Mouse (Mus musculus): Measurements from ENCODE around the gene Abcd3.

The Abcd3 gene

DNA sequence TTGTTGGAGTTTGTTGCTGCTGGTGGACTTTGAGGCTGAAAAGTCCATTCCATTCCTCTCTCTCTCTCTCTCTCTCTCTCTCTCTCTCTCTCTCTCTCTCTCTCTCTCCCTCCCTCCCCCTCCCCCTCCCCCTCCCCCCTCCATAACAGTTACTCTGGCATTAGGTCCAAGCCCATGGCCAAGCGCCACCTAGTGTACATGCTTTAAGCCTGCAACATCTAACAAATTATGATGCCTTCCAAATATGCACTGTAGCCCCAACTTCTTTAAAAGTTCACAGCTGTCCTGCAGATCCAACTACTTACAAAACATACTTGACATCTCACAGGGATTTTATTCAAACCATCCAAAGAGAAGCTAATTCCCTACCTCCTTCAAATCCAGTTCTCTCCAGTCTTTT is 77.6 kb downstream of the Abcd3 start:
- no peak for DNase-seq

GRCm38 (mm10) chr3:121736025-121736744 is 78.9 kb downstream of the Abcd3 start:
- DNase-seq = peak; percentile 94

- peak; percentile 26 for DNase-seq
Observed at GRCm38 (mm10) chr3:121735542-121735941, 79.6 kb downstream of the Abcd3 start.

DNA sequence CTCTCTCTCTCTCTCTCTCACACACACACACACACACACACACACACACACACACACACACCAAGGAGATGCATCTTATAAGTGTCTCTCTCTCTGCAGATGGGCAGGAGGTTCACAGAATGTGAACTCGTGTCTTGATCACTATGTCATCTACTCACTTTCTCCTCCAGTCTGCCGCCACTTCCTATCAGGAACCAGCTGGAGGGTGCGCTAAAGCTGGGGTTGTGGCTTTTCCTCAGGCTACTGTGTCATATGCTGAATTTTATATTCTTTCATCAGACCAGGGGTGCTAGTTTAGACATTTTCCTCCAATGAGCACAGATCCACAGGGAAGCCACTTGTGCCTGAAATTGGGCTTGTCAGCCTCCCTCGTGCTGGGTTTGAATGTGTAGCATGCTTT is 85.4 kb downstream of the Abcd3 start:
- DNase-seq = no peak

DNA sequence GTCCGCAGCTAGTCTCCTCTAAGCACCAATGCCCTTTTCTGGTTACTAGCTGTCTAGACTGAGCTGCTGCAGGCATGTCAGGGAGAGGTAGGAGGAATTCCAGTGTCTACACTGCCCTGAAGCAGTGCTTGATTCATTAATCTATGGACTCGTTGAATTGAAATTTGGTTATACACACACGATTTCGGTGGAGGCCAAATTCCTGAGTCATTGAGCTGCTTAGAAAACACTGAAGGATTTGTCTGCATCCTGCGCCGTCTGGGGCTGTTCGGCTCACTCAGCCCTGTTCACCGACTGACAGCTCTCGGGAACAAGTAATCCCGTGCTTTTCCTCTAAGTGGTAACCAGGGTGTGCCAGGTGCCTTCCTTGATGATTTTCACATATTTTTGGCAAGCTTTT is 89.5 kb downstream of the Abcd3 start:
- no peak for DNase-seq

GRCm38 (mm10) chr3:121724553-121724952 is 90.5 kb downstream of the Abcd3 start:
- no peak for DNase-seq

DNA sequence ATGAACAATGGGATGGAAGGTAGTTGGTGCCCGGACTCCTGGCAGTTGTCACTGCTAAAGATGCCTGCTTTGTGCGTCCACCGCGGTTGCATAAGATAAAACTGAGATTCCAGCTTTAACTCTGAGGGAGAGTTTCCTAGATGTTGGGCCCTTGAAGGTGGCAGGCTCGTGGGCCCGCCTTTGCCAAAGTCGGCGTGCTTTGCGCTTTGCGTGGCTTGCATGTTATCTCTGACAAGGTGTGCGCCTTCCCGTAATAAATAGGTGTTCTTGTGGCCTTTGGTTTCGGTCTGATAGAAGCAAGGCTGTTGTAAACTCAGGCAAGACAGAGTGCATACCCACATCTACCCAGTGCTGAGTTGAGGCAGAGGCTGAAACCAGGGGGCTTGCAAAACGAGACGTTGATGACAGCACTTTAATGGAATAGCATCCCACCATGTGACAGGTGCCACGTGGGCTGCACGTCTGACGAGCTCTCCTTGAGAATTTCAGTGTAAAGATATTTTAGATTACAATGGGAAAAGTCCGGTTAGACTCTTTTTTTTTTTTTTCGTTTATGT is 91.1 kb downstream of the Abcd3 start:
- DNase-seq = no peak

GRCm38 (mm10) chr3:121722971-121723844 is 91.9 kb downstream of the Abcd3 start, which contains the start of gene F3:
TSS of gene F3 (plus strand) at chr3:121723537.
- DNase-seq = peak; percentile 80

GRCm38 (mm10) chr3:121721691-121722070 is 93.4 kb downstream of the Abcd3 start:
- no peak for DNase-seq

DNA sequence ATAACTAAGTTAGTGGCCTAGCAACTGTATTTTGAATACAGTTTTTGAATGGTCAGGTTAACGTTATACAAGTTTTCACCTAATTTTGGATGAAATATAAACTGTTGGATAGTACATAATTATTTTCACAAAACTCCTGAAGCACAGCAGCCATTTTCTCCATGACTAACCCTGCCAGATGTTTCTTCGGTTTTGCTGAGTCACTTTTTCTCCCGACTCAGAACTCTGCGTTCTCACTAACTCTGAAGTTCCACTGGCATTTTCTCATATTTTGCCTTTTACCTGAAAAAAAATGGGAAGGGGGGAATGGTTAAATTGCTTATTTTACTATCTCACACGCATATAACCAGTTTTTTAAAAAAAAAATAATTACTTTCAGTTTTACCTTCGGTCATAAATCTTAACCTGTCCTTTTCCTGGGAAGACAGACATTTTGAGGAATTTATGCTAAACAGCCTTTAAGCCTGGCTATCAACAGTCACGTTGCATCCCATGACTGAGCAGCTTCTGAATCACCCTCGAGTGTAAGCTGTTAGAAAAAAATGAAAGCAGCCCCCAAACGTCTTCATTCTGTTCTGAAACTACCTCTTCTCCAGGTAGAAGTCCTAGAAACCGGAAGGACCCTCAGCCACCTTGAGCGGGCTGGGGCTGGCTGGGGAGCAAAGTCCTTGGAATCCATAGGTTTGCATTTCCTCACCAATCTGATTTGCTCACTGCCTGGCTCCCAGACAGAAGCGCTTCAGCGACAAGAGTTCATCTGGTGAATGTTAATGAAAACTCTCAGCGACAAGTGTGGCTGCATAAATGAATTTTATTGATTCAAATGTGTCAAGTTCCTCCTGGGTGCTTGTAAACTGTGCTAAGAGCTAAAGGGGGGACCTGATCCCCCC is 94.1 kb downstream of the Abcd3 start:
- DNase-seq = no peak

DNA sequence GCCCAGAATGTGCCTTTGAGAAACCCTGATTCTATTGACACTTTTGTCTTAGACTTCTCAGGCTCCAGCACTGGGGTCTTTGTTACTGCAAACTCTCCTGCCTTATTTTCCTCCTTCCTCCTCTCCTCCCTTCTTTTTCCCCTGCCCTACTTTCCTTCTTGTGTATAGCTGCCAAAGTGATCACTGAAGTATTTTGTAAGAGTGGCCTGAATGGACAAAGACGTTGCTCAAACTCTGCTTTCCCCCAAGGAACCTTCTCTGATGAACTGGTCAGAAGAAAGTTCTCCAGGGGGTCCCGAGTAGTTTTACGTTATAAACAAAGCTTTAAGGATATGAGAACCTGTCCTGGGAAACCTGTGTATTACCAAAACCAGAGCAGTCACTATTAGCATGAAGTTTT is 95.4 kb downstream of the Abcd3 start:
- no peak for DNase-seq

GRCm38 (mm10) chr3:121718679-121719078 is 96.4 kb downstream of the Abcd3 start:
- no peak for DNase-seq

DNA sequence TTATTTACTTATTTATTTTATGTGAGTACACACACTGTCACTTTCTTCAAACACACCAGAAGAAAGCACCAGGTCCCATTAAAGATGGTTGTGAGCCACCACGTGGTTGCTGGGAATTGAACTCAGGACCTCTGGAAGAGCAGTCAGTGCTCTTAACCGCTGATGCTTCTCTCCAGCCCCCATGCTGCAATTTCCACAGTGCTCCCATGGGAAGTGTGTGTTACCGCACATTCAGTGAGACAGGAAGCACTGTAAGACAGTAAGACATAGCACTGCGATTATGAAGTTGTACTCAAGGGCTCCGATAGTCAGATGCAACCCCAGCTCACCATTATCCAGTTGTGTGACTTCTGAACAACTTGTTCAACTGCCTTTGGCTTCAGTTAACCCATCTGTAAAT is 98.6 kb downstream of the Abcd3 start:
- DNase-seq = no peak

- DNase-seq = peak; percentile 35
Observed at GRCm38 (mm10) chr3:121715741-121716459, 99.2 kb downstream of the Abcd3 start.

- no peak for DNase-seq
Observed at GRCm38 (mm10) chr3:121715336-121715735, 99.8 kb downstream of the Abcd3 start.

DNA sequence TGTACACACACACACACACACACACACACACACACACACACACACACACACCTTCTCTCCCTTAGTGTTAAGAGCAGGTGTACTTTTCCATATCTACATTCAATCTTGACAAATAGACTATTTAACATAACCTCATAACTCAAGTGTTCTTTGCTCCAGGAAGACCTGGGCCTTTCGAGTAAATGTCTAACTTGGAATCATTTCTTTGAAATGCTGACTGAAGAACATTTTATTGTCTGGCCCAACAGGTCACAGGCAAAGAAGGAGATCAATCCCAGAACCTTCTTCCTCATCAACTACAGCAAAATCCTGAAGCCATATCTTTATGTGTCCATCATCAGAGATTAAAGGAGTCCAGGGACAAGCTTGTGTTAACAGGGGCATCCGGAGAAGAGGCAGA is 100.6 kb downstream of the Abcd3 start:
- no peak for DNase-seq

GRCm38 (mm10) chr3:121713816-121714215 is 101.3 kb downstream of the Abcd3 start:
- DNase-seq = no peak

DNA sequence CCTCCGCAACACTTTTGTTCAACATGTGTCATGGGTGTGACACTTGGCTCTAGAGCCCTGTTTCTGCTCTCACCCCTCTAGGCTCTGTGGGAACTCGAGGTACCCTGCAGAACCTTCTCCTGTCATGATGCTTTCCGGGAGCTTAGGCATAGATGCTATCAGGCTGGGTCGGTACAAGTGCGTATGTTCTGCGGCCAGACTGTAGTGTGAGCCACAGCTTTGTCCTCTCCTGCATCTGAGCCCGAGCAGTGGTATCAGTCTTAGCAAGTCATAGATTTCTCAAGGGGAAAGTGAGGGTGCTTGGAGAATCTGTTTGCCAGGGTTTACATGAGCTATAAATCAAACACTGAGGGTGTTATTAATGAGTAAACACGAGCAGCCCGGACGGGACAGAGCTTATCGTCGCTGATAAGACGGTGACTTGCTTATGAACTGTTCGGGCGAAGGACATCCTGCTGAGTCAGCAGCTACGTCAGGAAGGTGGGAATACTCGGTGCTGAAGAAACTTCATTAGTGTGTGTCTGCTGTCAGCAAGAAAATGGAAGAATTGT is 101.9 kb downstream of the Abcd3 start:
- no peak for DNase-seq

DNA sequence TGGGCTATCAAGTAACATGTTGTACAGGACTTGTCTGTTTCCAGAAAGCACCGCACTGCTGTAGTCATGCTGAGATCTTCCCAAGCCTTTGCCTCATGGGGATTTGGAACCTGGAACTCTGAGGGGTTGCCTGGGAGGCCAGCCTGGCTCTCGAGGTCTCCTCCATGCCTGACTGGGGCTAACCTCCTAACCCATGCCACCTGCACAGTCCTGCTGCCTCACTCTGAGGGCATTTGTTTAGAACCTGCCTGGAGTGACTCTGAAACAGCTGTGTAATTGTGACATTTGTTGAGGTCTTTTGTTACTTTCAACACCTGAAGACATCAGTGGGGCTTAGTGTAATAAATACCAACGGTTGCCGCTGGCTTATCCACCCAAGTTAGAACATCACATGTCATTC is 102.9 kb downstream of the Abcd3 start:
- no peak for DNase-seq

DNA sequence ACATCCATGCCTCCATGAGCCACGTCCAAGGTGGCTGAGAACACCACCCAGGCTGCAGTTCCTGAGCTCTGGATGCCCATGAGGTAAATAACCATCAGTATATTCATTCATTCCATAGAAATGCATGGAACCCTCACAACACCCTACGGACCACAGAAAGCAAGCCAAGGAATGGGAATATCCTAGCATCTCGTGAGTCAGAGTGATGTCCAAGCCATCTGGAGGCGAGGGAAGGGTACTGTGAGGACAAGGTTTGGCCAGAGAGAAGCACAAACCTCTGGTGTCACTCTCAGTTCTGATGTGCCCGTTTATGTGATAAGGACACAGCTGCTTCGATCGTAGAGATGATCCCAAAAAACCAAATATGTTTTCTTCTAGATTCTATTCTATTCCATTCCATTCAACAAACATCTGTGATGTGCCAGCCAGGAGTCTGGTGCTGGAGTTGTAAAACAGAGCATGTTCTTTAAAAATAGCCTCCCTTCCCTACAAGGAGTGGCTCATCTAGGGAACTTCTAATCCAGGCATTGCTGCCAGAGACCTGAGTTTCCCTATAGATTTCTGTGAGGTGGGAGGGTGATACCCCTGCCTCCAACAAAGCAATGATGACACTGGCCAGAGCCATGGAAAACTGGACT is 104.1 kb downstream of the Abcd3 start:
- DNase-seq = no peak
